9 mouse cellular contexts compared by ENCODE assay signal in the genomic region with DNA sequence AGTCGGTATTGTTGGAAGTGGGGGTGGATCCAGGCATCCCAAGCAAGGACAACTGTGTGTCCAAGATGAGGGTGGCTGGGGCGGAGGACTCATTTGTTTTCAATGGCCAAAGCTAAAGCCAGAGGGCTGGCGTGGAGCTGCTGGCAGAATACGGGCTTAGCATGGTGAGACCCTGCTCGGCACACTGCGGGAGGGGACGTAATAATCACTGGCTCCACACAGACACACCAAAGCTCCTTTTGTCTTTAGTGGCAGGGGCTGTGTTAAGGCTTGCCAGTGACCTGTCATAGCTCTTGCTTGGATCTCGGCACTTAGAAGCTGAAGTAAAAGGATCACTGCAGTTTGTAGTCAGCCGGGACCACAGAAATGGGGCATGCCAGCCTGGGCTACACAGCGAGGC.
A peak's percentile ranks its signal among the peaks of the same experiment; 100 is the strongest.
DNase-seq lines count a peak whose midpoint lies in the region; ATAC-seq lines count a peak whose summit lies in the region.
"Had no signal": no experiment of that assay in that cellular context is flagged by ENCODE, and none has a peak within 500 bp of the region (broad histone marks: within the 10 kb centered on the region; RNA-seq: fewer than 3 reads in every experiment).

No protein-coding gene starts in this region.

- H3K36me3 ChIP-seq in kidney, embryonic 14.5 days (ENCODE audit: control insufficient read depth, insufficient read depth, low read length) = peaks cover 6% of the 10 kb centered on the region; the same call in 1 of the 2 replicates
- H3K36me3 ChIP-seq in embryonic facial prominence, embryonic 12.5 days = peaks cover 18% of the 10 kb centered on the region
- no peaks in the 10 kb centered on the region for H3K36me3 ChIP-seq in hindbrain, embryonic 14.5 days (replicated peaks; ENCODE audit: control insufficient read depth, insufficient read depth)
- H3K36me3 ChIP-seq in midbrain, embryonic 14.5 days (ENCODE audit: control insufficient read depth, insufficient read depth, low read length) = no peaks in the 10 kb centered on the region

- H3K9ac ChIP-seq in kidney, embryonic 14.5 days (ENCODE audit: low read depth, low read length) = no peak overlapping the region
- H3K9ac ChIP-seq in embryonic facial prominence, embryonic 12.5 days = 0 out of 2 replicates have a peak overlapping the region, but pooled peaks have one; percentile 2
- H3K9ac ChIP-seq in hindbrain, embryonic 14.5 days = 0 out of 2 replicates have a peak overlapping the region, but pooled peaks have one; percentile 21
- peak overlapping the region; percentile 17; the same call in 1 of the 2 replicates for H3K9ac ChIP-seq in midbrain, embryonic 14.5 days (replicated peaks; ENCODE audit: low read length)

- no peak for DNase-seq in kidney, postnatal 4 days
- no peak for DNase-seq in hindbrain, embryonic 14.5 days (ENCODE audit: low spot score)
- DNase-seq in midbrain, embryonic 14.5 days = no peak
- DNase-seq: cerebellum, adult 11-12 months had no signal

- no peaks in the 10 kb centered on the region for H3K27me3 ChIP-seq in kidney, embryonic 14.5 days (ENCODE audit: control insufficient read depth, insufficient read depth, low read length)
- H3K27me3 ChIP-seq in embryonic facial prominence, embryonic 12.5 days = no peaks in the 10 kb centered on the region
- no peaks in the 10 kb centered on the region for H3K27me3 ChIP-seq in hindbrain, embryonic 14.5 days (ENCODE audit: control insufficient read depth, insufficient read depth, low read length)
- H3K27me3 ChIP-seq in midbrain, embryonic 14.5 days (ENCODE audit: control insufficient read depth, insufficient read depth, low read length) = no peaks in the 10 kb centered on the region

- H3K27ac ChIP-seq in kidney, embryonic 14.5 days (ENCODE audit: low read depth, low read length) = peak overlapping the region; percentile 84
- H3K27ac ChIP-seq in embryonic facial prominence, embryonic 12.5 days = peak overlapping the region; percentile 86
- H3K27ac ChIP-seq in hindbrain, embryonic 14.5 days = peak overlapping the region; percentile 52
- peak overlapping the region; percentile 69 for H3K27ac ChIP-seq in midbrain, embryonic 14.5 days (replicated peaks; ENCODE audit: low read depth, low read length)

- 18% methylated on average over 10 of the region's 10 CpGs for WGBS in kidney, embryonic 14.5 days
- WGBS in embryonic facial prominence, embryonic 12.5 days = 30% methylated on average over 10 of the region's 10 CpGs
- WGBS in hindbrain, embryonic 14.5 days = 44% methylated on average over 10 of the region's 10 CpGs
- WGBS in midbrain, embryonic 14.5 days = 18% methylated on average over 10 of the region's 10 CpGs

- H3K4me2 ChIP-seq in kidney, embryonic 14.5 days (replicated peaks; ENCODE audit: low read depth, low read length) = peak overlapping the region; percentile 28
- H3K4me2 ChIP-seq in embryonic facial prominence, embryonic 12.5 days (replicated peaks) = peak overlapping the region; percentile 42
- H3K4me2 ChIP-seq in hindbrain, embryonic 14.5 days (replicated peaks) = peak overlapping the region; percentile 29
- peak overlapping the region; percentile 34 for H3K4me2 ChIP-seq in midbrain, embryonic 14.5 days (ENCODE audit: low read length)

- H3K4me1 ChIP-seq in kidney, embryonic 14.5 days (ENCODE audit: control insufficient read depth, insufficient read depth, low read length) = peaks cover 50% of the 10 kb centered on the region
- H3K4me1 ChIP-seq in embryonic facial prominence, embryonic 12.5 days = peaks cover 66% of the 10 kb centered on the region
- H3K4me1 ChIP-seq in hindbrain, embryonic 14.5 days (replicated peaks; ENCODE audit: control insufficient read depth, insufficient read depth, low read length) = peaks cover 51% of the 10 kb centered on the region
- peaks cover 49% of the 10 kb centered on the region for H3K4me1 ChIP-seq in midbrain, embryonic 14.5 days (ENCODE audit: control insufficient read depth, insufficient read depth, low read length)

- H3K4me3 ChIP-seq in kidney, embryonic 14.5 days (ENCODE audit: low read length) = no peak overlapping the region
- H3K4me3 ChIP-seq in embryonic facial prominence, embryonic 12.5 days = 0 out of 2 replicates have a peak overlapping the region, but pooled peaks have one; percentile 10
- no peak overlapping the region for H3K4me3 ChIP-seq in hindbrain, embryonic 14.5 days (replicated peaks; ENCODE audit: low read length)
- H3K4me3 ChIP-seq in midbrain, embryonic 14.5 days (replicated peaks; ENCODE audit: low read depth, low read length) = no peak overlapping the region

- peak; percentile 30; the same call in 1 of the 2 replicates for ATAC-seq in kidney, embryonic 14.5 days (ENCODE audit: low FRiP score, low TSS enrichment)
- ATAC-seq in embryonic facial prominence, embryonic 12.5 days (ENCODE audit: insufficient number of reproducible peaks, insufficient read depth, low FRiP score, low TSS enrichment) = no peak
- no peak for ATAC-seq in hindbrain, embryonic 14.5 days (ENCODE audit: low FRiP score)
- no peak for ATAC-seq in midbrain, embryonic 14.5 days (ENCODE audit: low FRiP score, low TSS enrichment)
- ATAC-seq in cerebellum, adult (ENCODE audit: insufficient number of reproducible peaks, low FRiP score, low TSS enrichment) = no peak
- no peak for ATAC-seq in inflammation-experienced regulatory T-cells, adult 6 months
- no peak for ATAC-seq in CD4-positive, CD25-positive, alpha-beta regulatory T cell, adult 4 months

- no peaks in the 10 kb centered on the region for H3K9me3 ChIP-seq in kidney, embryonic 14.5 days (ENCODE audit: control insufficient read depth, low read length)
- no peaks in the 10 kb centered on the region for H3K9me3 ChIP-seq in embryonic facial prominence, embryonic 12.5 days
- no peaks in the 10 kb centered on the region for H3K9me3 ChIP-seq in hindbrain, embryonic 14.5 days (ENCODE audit: control insufficient read depth, low read length)
- H3K9me3 ChIP-seq in midbrain, embryonic 14.5 days (ENCODE audit: control insufficient read depth, low read length) = no peaks in the 10 kb centered on the region
